Mouse (Mus musculus): ENCODE data around the gene Serpinb6a. TPM values are rescaled to one million over a fixed set of nuclear protein-coding genes. Genes with fewer than 3 reads are reported as not detected.

Serpinb6a gene
- polyA plus RNA-seq, 1 experiment from 2014 or later, result 75.2 TPM

- Histone ChIP-seq H3K9ac (ENCODE audit: low read length) (no peak overlapping the region), H3K36me3 (ENCODE audit: control insufficient read depth, insufficient read depth, low read length) (no peaks in the 10 kb centered on the region), H3K27ac (ENCODE audit: low read length) (no peak overlapping the region), H3K4me3 (replicated peaks; ENCODE audit: low read length) (no peak overlapping the region), H3K4me1 (ENCODE audit: control insufficient read depth, insufficient read depth, low read length) (no peaks in the 10 kb centered on the region), H3K4me2 (ENCODE audit: low read depth, low read length) (no peak overlapping the region), H3K27me3 (ENCODE audit: control insufficient read depth, insufficient read depth, low read length) (no peaks in the 10 kb centered on the region), H3K9me3 (replicated peaks; ENCODE audit: control insufficient read depth, low read length) (no peaks in the 10 kb centered on the region)
- ATAC-seq (ENCODE audit: insufficient read depth, low FRiP score), result no peak
- 42% methylated on average over 2 of the region's 2 CpGs for WGBS
These were observed 108.4 kb downstream of the Serpinb6a start for GRCm38 (mm10) chr13:33894207-33894606.

Other genes starting within 250 kb of the Serpinb6a start
- gene Serpinb6e, start 159.4 kb downstream of the Serpinb6a start, polyA plus RNA-seq (2015; fragmentation: Nextera tagmentation; extraction: Ambion mirVana), result not detected in 2 replicates
- not detected in 2 replicates for gene Serpinb6c, start 97.1 kb downstream of the Serpinb6a start, polyA plus RNA-seq (2015; fragmentation: Nextera tagmentation; extraction: Ambion mirVana)
- gene Nqo2, start 38.1 kb downstream of the Serpinb6a start, polyA plus RNA-seq (2015; fragmentation: Nextera tagmentation; extraction: Ambion mirVana), result 27.0 and 27.6 TPM in 2 replicates
- 17.8 TPM in 2 replicates for gene Ripk1, start 431 bp downstream of the Serpinb6a start, polyA plus RNA-seq (2015; fragmentation: Nextera tagmentation; extraction: Ambion mirVana)
- 48.9 and 49.8 TPM in 2 replicates for gene Bphl, start 34.8 kb upstream of the Serpinb6a start, polyA plus RNA-seq (2015; fragmentation: Nextera tagmentation; extraction: Ambion mirVana)
- 221 and 243 TPM in 2 replicates for gene Tubb2a, start 75.2 kb upstream of the Serpinb6a start, polyA plus RNA-seq (2015; fragmentation: Nextera tagmentation; extraction: Ambion mirVana)
- 41.7 and 45.5 TPM in 2 replicates for gene Tubb2b, start 127.7 kb upstream of the Serpinb6a start, polyA plus RNA-seq (2015; fragmentation: Nextera tagmentation; extraction: Ambion mirVana)
- gene Psmg4, start 160.2 kb upstream of the Serpinb6a start, polyA plus RNA-seq (2015; fragmentation: Nextera tagmentation; extraction: Ambion mirVana), result 58.8 and 62.9 TPM in 2 replicates

All from stomach, embryonic 16.5 days (tissue).